Mouse (Mus musculus): Measurements from ENCODE around the gene Tti1. TPM values are rescaled to one million over a fixed set of nuclear protein-coding genes. Genes with fewer than 3 reads are reported as not detected.

The Tti1 gene
- polyA plus RNA-seq, 1 experiment from 2014 or later: 28.7 TPM

DNA sequence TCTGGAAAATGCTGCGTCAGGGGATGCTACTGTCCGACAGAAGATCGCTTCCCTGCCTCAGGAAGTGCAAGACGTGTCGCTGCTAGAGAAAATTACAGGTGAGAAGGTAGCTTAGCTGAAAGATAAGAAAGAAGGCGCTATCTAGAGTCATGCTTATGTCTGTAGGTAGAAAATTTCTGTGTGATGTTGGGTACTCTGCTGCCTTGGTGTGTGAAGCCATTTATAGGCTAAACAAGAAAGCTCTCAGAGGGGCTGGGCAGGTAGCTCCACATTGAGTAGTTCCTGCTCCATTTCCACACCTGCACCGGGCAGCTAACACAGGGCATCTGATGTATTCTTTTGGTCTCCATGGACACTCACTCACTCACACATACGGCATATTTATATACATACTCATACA lies 21.9 kb upstream of the Tti1 start:
- no peak overlapping the region for H3K4me2 ChIP-seq (ENCODE audit: low read depth)
- H3K36me3 ChIP-seq (ENCODE audit: control insufficient read depth, insufficient read depth, low read length): peaks cover 7% of the 10 kb centered on the region
- H3K4me3 ChIP-seq (ENCODE audit: low read depth, low read length): no peak overlapping the region
- H3K4me1 ChIP-seq (ENCODE audit: control insufficient read depth, insufficient read depth, low read length): no peaks in the 10 kb centered on the region
- no peak overlapping the region for H3K27ac ChIP-seq (ENCODE audit: low read depth, low read length)
- WGBS: 96% methylated on average over 8 of the region's 8 CpGs
- no peaks in the 10 kb centered on the region for H3K27me3 ChIP-seq (ENCODE audit: control insufficient read depth, insufficient read depth, low read length)
- DNase-seq (ENCODE audit: low spot score) (no peak), ATAC-seq (ENCODE audit: insufficient read depth, low FRiP score, low TSS enrichment) (no peak)
- no peaks in the 10 kb centered on the region for H3K9me3 ChIP-seq (ENCODE audit: control insufficient read depth, low read length)
- H3K9ac ChIP-seq (ENCODE audit: low read length): no peak overlapping the region

DNA sequence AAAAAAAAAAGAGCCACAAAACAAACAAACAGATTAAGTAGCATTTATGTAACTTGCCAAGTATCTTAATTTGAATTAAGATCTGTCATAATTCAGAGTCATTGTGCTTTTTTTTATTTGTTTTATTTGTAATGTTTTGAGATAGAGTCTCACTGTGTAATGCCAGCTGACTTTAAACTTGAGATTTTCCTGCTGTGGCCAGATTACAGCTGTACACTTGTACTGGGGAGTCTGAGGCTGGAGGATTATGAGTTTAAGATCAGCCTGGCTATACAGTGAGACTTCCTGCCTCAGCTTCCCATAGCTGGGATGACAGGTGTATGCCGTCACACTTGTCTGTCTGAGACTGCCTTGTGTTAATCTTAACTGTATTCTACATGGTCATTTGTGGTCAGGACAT lies 20.5 kb upstream of the Tti1 start:
- Histone ChIP-seq H3K36me3 (ENCODE audit: control insufficient read depth, insufficient read depth, low read length) (peaks cover 7% of the 10 kb centered on the region), H3K4me2 (ENCODE audit: low read depth) (no peak overlapping the region), H3K4me1 (ENCODE audit: control insufficient read depth, insufficient read depth, low read length) (no peaks in the 10 kb centered on the region), H3K4me3 (ENCODE audit: low read depth, low read length) (no peak overlapping the region), H3K27me3 (ENCODE audit: control insufficient read depth, insufficient read depth, low read length) (no peaks in the 10 kb centered on the region), H3K9me3 (ENCODE audit: control insufficient read depth, low read length) (no peaks in the 10 kb centered on the region), H3K9ac (ENCODE audit: low read length) (no peak overlapping the region), H3K27ac (ENCODE audit: low read depth, low read length) (no peak overlapping the region)
- WGBS: 91% methylated on average over 1 of the region's 1 CpGs
- DNase-seq (ENCODE audit: low spot score) (no peak), ATAC-seq (ENCODE audit: insufficient read depth, low FRiP score, low TSS enrichment) (no peak)

GRCm38 (mm10) chr2:158047903-158048302 lies 19.7 kb upstream of the Tti1 start:
- DNase-seq (ENCODE audit: low spot score) (peak; percentile 55), ATAC-seq (ENCODE audit: insufficient read depth, low FRiP score, low TSS enrichment) (no peak)
- peaks cover 7% of the 10 kb centered on the region for H3K36me3 ChIP-seq (ENCODE audit: control insufficient read depth, insufficient read depth, low read length)
- H3K27ac ChIP-seq (ENCODE audit: low read depth, low read length): no peak overlapping the region
- H3K9ac ChIP-seq (ENCODE audit: low read length): no peak overlapping the region
- no peaks in the 10 kb centered on the region for H3K4me1 ChIP-seq (ENCODE audit: control insufficient read depth, insufficient read depth, low read length)
- no peak overlapping the region for H3K4me2 ChIP-seq (ENCODE audit: low read depth)
- H3K27me3 ChIP-seq (ENCODE audit: control insufficient read depth, insufficient read depth, low read length): no peaks in the 10 kb centered on the region
- H3K9me3 ChIP-seq (ENCODE audit: control insufficient read depth, low read length): no peaks in the 10 kb centered on the region
- no peak overlapping the region for H3K4me3 ChIP-seq (ENCODE audit: low read depth, low read length)
- 74% methylated on average over 3 of the region's 3 CpGs for WGBS

DNA sequence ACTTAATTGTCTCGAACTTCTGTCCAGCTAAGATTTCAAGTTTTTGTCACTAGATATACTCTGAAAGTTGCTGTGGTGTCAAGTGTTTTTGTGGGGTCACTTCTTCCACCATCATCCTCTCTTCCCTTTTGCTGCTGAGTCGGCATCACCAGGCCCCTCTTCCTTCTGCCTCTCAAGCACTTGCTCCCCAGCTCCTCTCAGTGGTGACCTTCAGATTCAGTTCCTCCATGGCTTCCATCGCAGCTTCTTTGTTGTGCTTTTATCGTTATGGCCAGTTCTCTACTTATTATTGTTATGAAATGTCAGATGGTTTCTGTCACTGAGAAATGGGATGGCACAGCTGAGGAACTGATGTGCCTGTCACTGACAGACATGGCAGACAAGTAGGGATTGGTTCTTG lies 18.0 kb upstream of the Tti1 start:
- Histone ChIP-seq H3K9me3 (ENCODE audit: control insufficient read depth, low read length) (no peaks in the 10 kb centered on the region), H3K4me2 (ENCODE audit: low read depth) (no peak overlapping the region), H3K36me3 (ENCODE audit: control insufficient read depth, insufficient read depth, low read length) (peaks cover 7% of the 10 kb centered on the region), H3K27ac (ENCODE audit: low read depth, low read length) (no peak overlapping the region), H3K9ac (ENCODE audit: low read length) (no peak overlapping the region), H3K4me1 (ENCODE audit: control insufficient read depth, insufficient read depth, low read length) (no peaks in the 10 kb centered on the region), H3K4me3 (ENCODE audit: low read depth, low read length) (no peak overlapping the region), H3K27me3 (ENCODE audit: control insufficient read depth, insufficient read depth, low read length) (no peaks in the 10 kb centered on the region)
- no peak for ATAC-seq (ENCODE audit: insufficient read depth, low FRiP score, low TSS enrichment)
- WGBS: 77% methylated on average over 4 of the region's 4 CpGs
- DNase-seq (ENCODE audit: low spot score): no peak

DNA sequence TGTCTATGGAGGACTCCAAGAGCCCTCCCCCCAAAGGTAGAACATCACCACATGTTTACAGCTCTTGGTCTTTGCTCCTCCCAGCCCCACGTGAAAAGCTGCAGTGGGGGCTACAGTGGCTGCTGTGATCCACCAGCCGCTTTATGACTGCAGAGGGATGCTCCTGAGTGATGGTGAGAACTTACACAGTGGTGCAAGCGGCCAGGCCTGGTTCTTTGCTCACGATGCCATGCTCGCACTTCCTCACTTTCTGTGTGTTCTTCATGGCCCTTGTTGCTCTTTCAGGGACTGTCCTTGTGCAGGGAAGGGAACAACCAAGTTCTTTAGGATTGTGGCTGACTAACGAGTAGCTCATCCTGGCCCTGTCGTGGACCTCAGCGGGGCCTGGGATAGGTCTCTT lies 15.3 kb upstream of the Tti1 start:
- WGBS: 86% methylated on average over 8 of the region's 8 CpGs
- no peak overlapping the region for H3K4me3 ChIP-seq (ENCODE audit: low read depth, low read length)
- H3K9ac ChIP-seq (ENCODE audit: low read length): no peak overlapping the region
- H3K9me3 ChIP-seq (ENCODE audit: control insufficient read depth, low read length): no peaks in the 10 kb centered on the region
- no peaks in the 10 kb centered on the region for H3K27me3 ChIP-seq (ENCODE audit: control insufficient read depth, insufficient read depth, low read length)
- ATAC-seq (ENCODE audit: insufficient read depth, low FRiP score, low TSS enrichment): no peak
- no peak overlapping the region for H3K27ac ChIP-seq (ENCODE audit: low read depth, low read length)
- peaks cover 4% of the 10 kb centered on the region; the same call in 1 of the 2 replicates for H3K36me3 ChIP-seq (ENCODE audit: control insufficient read depth, insufficient read depth, low read length)
- no peak overlapping the region for H3K4me2 ChIP-seq (ENCODE audit: low read depth)
- H3K4me1 ChIP-seq (ENCODE audit: control insufficient read depth, insufficient read depth, low read length): no peaks in the 10 kb centered on the region
- DNase-seq (ENCODE audit: low spot score): no peak

GRCm38 (mm10) chr2:158040396-158040795 lies 12.2 kb upstream of the Tti1 start:
- Histone ChIP-seq H3K36me3 (ENCODE audit: control insufficient read depth, insufficient read depth, low read length) (peaks cover 2% of the 10 kb centered on the region; the same call in 1 of the 2 replicates), H3K4me1 (ENCODE audit: control insufficient read depth, insufficient read depth, low read length) (no peaks in the 10 kb centered on the region), H3K4me3 (ENCODE audit: low read depth, low read length) (no peak overlapping the region), H3K27me3 (ENCODE audit: control insufficient read depth, insufficient read depth, low read length) (no peaks in the 10 kb centered on the region), H3K9ac (ENCODE audit: low read length) (no peak overlapping the region), H3K27ac (ENCODE audit: low read depth, low read length) (no peak overlapping the region), H3K4me2 (ENCODE audit: low read depth) (no peak overlapping the region), H3K9me3 (ENCODE audit: control insufficient read depth, low read length) (no peaks in the 10 kb centered on the region)
- WGBS: 92% methylated on average over 2 of the region's 2 CpGs
- DNase-seq (ENCODE audit: low spot score) (no peak), ATAC-seq (ENCODE audit: insufficient read depth, low FRiP score, low TSS enrichment) (no peak)

DNA sequence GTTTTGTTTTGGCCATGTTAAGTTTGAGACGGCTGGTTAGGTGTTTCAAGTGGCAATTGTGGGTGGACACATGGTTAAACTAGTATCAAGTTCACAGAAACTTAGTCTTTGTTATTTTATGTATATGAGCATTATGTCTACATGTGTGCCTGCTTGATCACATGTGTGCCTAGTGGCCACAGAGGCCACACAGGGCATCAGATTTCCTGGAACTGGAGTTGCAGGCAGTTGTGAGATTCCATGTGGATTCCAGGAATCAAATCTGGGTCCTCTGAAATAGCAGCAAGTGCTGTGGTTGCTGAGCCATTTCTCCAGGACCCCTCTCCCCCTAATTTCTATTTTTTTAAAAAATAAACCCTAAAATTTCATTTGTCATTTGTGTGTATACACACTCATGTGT lies 11.4 kb upstream of the Tti1 start:
- no peaks in the 10 kb centered on the region for H3K9me3 ChIP-seq (ENCODE audit: control insufficient read depth, low read length)
- H3K4me2 ChIP-seq (ENCODE audit: low read depth): no peak overlapping the region
- H3K27me3 ChIP-seq (ENCODE audit: control insufficient read depth, insufficient read depth, low read length): no peaks in the 10 kb centered on the region
- ATAC-seq (ENCODE audit: insufficient read depth, low FRiP score, low TSS enrichment) (no peak), DNase-seq (ENCODE audit: low spot score) (no peak)
- no peak overlapping the region for H3K27ac ChIP-seq (ENCODE audit: low read depth, low read length)
- WGBS: 81% methylated on average over 1 of the region's 1 CpGs
- H3K36me3 ChIP-seq (ENCODE audit: control insufficient read depth, insufficient read depth, low read length): peaks cover 2% of the 10 kb centered on the region; the same call in 1 of the 2 replicates
- no peak overlapping the region for H3K4me3 ChIP-seq (ENCODE audit: low read depth, low read length)
- no peaks in the 10 kb centered on the region for H3K4me1 ChIP-seq (ENCODE audit: control insufficient read depth, insufficient read depth, low read length)
- H3K9ac ChIP-seq (ENCODE audit: low read length): no peak overlapping the region

DNA sequence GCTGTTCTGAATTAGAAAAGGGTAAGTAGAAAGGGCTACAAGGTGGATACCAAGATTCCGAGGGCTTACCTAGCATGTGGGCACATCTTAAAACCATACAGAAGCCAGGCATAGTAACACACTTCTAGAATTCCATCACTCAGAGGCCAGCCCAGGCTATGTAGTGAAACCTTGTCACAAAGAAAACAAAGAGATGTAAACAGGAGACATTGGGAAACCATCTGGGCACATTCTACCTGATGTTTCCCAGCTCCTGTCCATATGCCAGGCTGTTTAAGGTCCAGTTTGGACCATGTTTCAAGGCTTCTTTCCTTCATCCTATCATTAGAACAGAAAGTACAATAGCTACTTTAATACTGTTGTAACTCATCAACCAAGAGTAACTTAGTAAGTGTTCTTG lies 9.3 kb upstream of the Tti1 start:
- WGBS: 93% methylated on average over 1 of the region's 1 CpGs
- H3K27me3 ChIP-seq (ENCODE audit: control insufficient read depth, insufficient read depth, low read length): no peaks in the 10 kb centered on the region
- H3K36me3 ChIP-seq (ENCODE audit: control insufficient read depth, insufficient read depth, low read length): peaks cover 2% of the 10 kb centered on the region; the same call in 1 of the 2 replicates
- H3K4me2 ChIP-seq (ENCODE audit: low read depth): no peak overlapping the region
- H3K4me3 ChIP-seq (ENCODE audit: low read depth, low read length): no peak overlapping the region
- no peak for DNase-seq (ENCODE audit: low spot score)
- H3K9me3 ChIP-seq (ENCODE audit: control insufficient read depth, low read length): no peaks in the 10 kb centered on the region
- H3K4me1 ChIP-seq (ENCODE audit: control insufficient read depth, insufficient read depth, low read length): no peaks in the 10 kb centered on the region
- H3K27ac ChIP-seq (ENCODE audit: low read depth, low read length): no peak overlapping the region
- no peak overlapping the region for H3K9ac ChIP-seq (ENCODE audit: low read length)
- no peak for ATAC-seq (ENCODE audit: insufficient read depth, low FRiP score, low TSS enrichment)

GRCm38 (mm10) chr2:158036953-158037352 lies 8.7 kb upstream of the Tti1 start:
- Histone ChIP-seq H3K36me3 (ENCODE audit: control insufficient read depth, insufficient read depth, low read length) (peaks cover 2% of the 10 kb centered on the region; the same call in 1 of the 2 replicates), H3K4me3 (ENCODE audit: low read depth, low read length) (no peak overlapping the region), H3K4me2 (ENCODE audit: low read depth) (no peak overlapping the region), H3K9ac (ENCODE audit: low read length) (no peak overlapping the region), H3K4me1 (ENCODE audit: control insufficient read depth, insufficient read depth, low read length) (no peaks in the 10 kb centered on the region), H3K27me3 (ENCODE audit: control insufficient read depth, insufficient read depth, low read length) (no peaks in the 10 kb centered on the region), H3K27ac (ENCODE audit: low read depth, low read length) (no peak overlapping the region), H3K9me3 (ENCODE audit: control insufficient read depth, low read length) (no peaks in the 10 kb centered on the region)
- WGBS: 84% methylated on average over 7 of the region's 7 CpGs
- ATAC-seq (ENCODE audit: insufficient read depth, low FRiP score, low TSS enrichment) (no peak), DNase-seq (ENCODE audit: low spot score) (no peak)

All from neural tube, embryonic 11.5 days (tissue).